Mouse (Mus musculus): ENCODE results near the gene Cdh1. TPM values are rescaled to one million over a fixed set of nuclear protein-coding genes. Genes with fewer than 3 reads are reported as not detected.

Cdh1 gene
- polyA plus RNA-seq, 1 experiment from 2014 or later = 131 TPM

DNA sequence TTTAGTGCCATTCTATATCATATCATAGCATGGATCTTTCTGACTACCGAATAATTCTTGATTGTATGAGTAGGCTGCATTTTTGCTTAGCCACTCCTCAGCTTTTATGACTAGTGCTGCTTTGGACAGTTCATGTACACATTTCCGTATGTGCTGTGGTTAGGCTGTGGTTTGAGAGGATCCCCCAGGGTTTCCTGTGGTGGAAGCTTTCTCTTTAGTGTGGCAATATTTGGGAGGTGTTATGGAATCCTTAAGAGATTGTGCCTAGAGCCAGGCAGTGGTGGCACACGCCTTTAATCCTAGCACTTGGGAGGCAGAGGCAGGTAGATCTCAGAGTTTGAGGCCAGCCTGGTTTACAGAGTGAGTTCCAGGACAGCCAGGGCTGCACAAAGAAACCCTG is 98.2 kb downstream of the Cdh1 start:
- no peaks in the 10 kb centered on the region for H3K27me3 ChIP-seq (ENCODE audit: control insufficient read depth, insufficient read depth, low read length)
- peaks cover 24% of the 10 kb centered on the region for H3K36me3 ChIP-seq (ENCODE audit: control insufficient read depth, insufficient read depth, low read length)
- no peak overlapping the region for H3K4me2 ChIP-seq (replicated peaks; ENCODE audit: low read depth, low read length)
- H3K4me3 ChIP-seq (ENCODE audit: low read depth, low read length) = no peak overlapping the region
- no peaks in the 10 kb centered on the region for H3K9me3 ChIP-seq (ENCODE audit: control insufficient read depth, low read depth, low read length)
- no peak overlapping the region for H3K27ac ChIP-seq (ENCODE audit: low read length)
- no peak overlapping the region for H3K9ac ChIP-seq (replicated peaks; ENCODE audit: low read depth, low read length)
- H3K4me1 ChIP-seq (ENCODE audit: control insufficient read depth, insufficient read depth, low read length) = peaks cover 9% of the 10 kb centered on the region; the same call in 1 of the 2 replicates
- WGBS = 90% methylated on average over 3 of the region's 3 CpGs
- ATAC-seq (ENCODE audit: insufficient number of reproducible peaks, insufficient read depth, low FRiP score, low read depth) = no peak

DNA sequence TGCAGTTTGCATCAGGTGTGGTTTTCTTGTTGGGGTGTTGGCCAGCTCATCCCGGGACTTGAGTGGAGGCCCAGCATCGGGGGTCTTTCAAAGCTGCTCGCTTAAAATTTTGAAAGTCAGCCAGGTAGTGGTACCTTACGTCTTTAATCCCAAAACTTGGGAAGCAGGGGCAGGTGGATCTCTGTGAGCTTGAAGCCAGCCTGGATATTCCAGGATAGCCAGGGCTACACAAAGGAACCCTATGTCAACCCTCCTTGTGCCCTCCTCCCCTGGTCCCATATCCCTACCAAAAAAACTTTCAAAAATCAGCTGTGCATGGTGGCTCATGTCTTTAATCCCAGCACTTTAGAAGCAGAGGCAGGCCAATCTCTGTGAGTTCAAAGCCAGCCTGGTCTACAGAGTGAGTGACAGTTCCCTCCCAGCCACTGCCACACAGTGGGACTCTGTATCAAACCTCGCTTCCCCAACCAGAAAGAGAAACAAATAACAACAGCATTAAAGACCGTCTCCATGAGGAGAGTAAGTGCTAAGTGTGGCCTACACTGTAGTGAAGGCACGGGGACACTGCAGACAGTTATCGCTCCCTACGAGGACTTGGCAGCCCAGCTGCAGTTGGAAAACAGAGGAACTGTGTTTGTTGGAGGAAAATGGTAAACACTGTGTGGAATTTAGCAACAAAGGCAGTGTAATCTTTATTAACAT is 101.2 kb downstream of the Cdh1 start:
- H3K27ac ChIP-seq (ENCODE audit: low read length) = peak overlapping the region; percentile 94
- no peaks in the 10 kb centered on the region for H3K27me3 ChIP-seq (ENCODE audit: control insufficient read depth, insufficient read depth, low read length)
- H3K4me3 ChIP-seq (ENCODE audit: low read depth, low read length) = no peak overlapping the region
- 69% methylated on average over 9 of the region's 9 CpGs for WGBS
- H3K36me3 ChIP-seq (ENCODE audit: control insufficient read depth, insufficient read depth, low read length) = peaks cover 13% of the 10 kb centered on the region
- H3K9me3 ChIP-seq (ENCODE audit: control insufficient read depth, low read depth, low read length) = no peaks in the 10 kb centered on the region
- H3K4me1 ChIP-seq (ENCODE audit: control insufficient read depth, insufficient read depth, low read length) = peaks cover 9% of the 10 kb centered on the region; the same call in 1 of the 2 replicates
- no peak overlapping the region for H3K4me2 ChIP-seq (replicated peaks; ENCODE audit: low read depth, low read length)
- no peak overlapping the region for H3K9ac ChIP-seq (replicated peaks; ENCODE audit: low read depth, low read length)
- no peak for ATAC-seq (ENCODE audit: insufficient number of reproducible peaks, insufficient read depth, low FRiP score, low read depth)

DNA sequence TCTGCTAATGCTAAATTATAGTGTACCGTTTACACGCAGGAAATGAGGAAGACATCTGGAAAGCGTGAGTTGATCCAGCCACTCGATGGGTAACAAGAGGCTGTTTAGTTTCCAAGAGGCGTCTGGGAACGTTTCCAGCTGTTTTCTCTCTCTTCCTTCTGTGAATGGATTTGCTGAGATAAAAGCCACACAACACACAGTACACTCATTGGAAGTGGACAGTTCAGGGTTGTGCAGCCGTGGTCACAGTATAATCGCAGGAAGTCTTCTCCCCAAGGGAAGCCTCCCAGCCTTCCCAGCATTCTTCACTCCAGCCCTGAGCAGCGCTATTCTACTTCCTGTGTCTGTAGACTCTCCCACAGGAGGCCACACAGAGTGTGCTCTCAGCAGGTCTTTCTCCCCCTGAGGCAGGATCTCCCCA is 101.8 kb downstream of the Cdh1 start:
- Histone ChIP-seq H3K4me2 (replicated peaks; ENCODE audit: low read depth, low read length) (no peak overlapping the region), H3K27ac (ENCODE audit: low read length) (peak overlapping the region; percentile 94), H3K4me3 (ENCODE audit: low read depth, low read length) (no peak overlapping the region), H3K4me1 (ENCODE audit: control insufficient read depth, insufficient read depth, low read length) (peaks cover 9% of the 10 kb centered on the region; the same call in 1 of the 2 replicates), H3K27me3 (ENCODE audit: control insufficient read depth, insufficient read depth, low read length) (no peaks in the 10 kb centered on the region), H3K9me3 (ENCODE audit: control insufficient read depth, low read depth, low read length) (no peaks in the 10 kb centered on the region), H3K9ac (replicated peaks; ENCODE audit: low read depth, low read length) (no peak overlapping the region), H3K36me3 (ENCODE audit: control insufficient read depth, insufficient read depth, low read length) (peaks cover 8% of the 10 kb centered on the region)
- peak; percentile 89; the same call in 1 of the 2 replicates for ATAC-seq (ENCODE audit: insufficient number of reproducible peaks, insufficient read depth, low FRiP score, low read depth)
- 28% methylated on average over 9 of the region's 9 CpGs for WGBS

- peaks cover 9% of the 10 kb centered on the region; the same call in 1 of the 2 replicates for H3K4me1 ChIP-seq (ENCODE audit: control insufficient read depth, insufficient read depth, low read length)
- no peaks in the 10 kb centered on the region for H3K36me3 ChIP-seq (ENCODE audit: control insufficient read depth, insufficient read depth, low read length)
- H3K4me3 ChIP-seq (ENCODE audit: low read depth, low read length) = no peak overlapping the region
- H3K27ac ChIP-seq (ENCODE audit: low read length) = peak overlapping the region; percentile 94; the same call in 1 of the 2 replicates
- H3K9ac ChIP-seq (replicated peaks; ENCODE audit: low read depth, low read length) = no peak overlapping the region
- no peak for ATAC-seq (ENCODE audit: insufficient number of reproducible peaks, insufficient read depth, low FRiP score, low read depth)
- H3K4me2 ChIP-seq (replicated peaks; ENCODE audit: low read depth, low read length) = no peak overlapping the region
- no peaks in the 10 kb centered on the region for H3K9me3 ChIP-seq (ENCODE audit: control insufficient read depth, low read depth, low read length)
- no peaks in the 10 kb centered on the region for H3K27me3 ChIP-seq (ENCODE audit: control insufficient read depth, insufficient read depth, low read length)
- WGBS = 71% methylated on average over 6 of the region's 6 CpGs
These were observed 103.0 kb downstream of the Cdh1 start for GRCm38 (mm10) chr8:106706194-106706593.

- Histone ChIP-seq H3K4me2 (replicated peaks; ENCODE audit: low read depth, low read length) (no peak overlapping the region), H3K4me1 (ENCODE audit: control insufficient read depth, insufficient read depth, low read length) (0 out of 2 replicates have a peak, but pooled peaks cover 4% of the 10 kb centered on the region), H3K9me3 (ENCODE audit: control insufficient read depth, low read depth, low read length) (no peaks in the 10 kb centered on the region), H3K4me3 (ENCODE audit: low read depth, low read length) (no peak overlapping the region), H3K9ac (replicated peaks; ENCODE audit: low read depth, low read length) (no peak overlapping the region), H3K36me3 (ENCODE audit: control insufficient read depth, insufficient read depth, low read length) (no peaks in the 10 kb centered on the region; the same call in 1 of the 2 replicates), H3K27me3 (ENCODE audit: control insufficient read depth, insufficient read depth, low read length) (no peaks in the 10 kb centered on the region), H3K27ac (ENCODE audit: low read length) (no peak overlapping the region)
- WGBS = 95% methylated on average over 2 of the region's 2 CpGs
- ATAC-seq (ENCODE audit: insufficient number of reproducible peaks, insufficient read depth, low FRiP score, low read depth) = no peak
These were observed 106.9 kb downstream of the Cdh1 start for GRCm38 (mm10) chr8:106710002-106710401.

GRCm38 (mm10) chr8:106712487-106712886 is 109.3 kb downstream of the Cdh1 start:
- 92% methylated on average over 3 of the region's 3 CpGs for WGBS
- Histone ChIP-seq H3K36me3 (ENCODE audit: control insufficient read depth, insufficient read depth, low read length) (no peaks in the 10 kb centered on the region; the same call in 1 of the 2 replicates), H3K4me3 (ENCODE audit: low read depth, low read length) (no peak overlapping the region), H3K9me3 (ENCODE audit: control insufficient read depth, low read depth, low read length) (no peaks in the 10 kb centered on the region), H3K27me3 (ENCODE audit: control insufficient read depth, insufficient read depth, low read length) (no peaks in the 10 kb centered on the region), H3K9ac (replicated peaks; ENCODE audit: low read depth, low read length) (no peak overlapping the region), H3K27ac (ENCODE audit: low read length) (no peak overlapping the region), H3K4me2 (replicated peaks; ENCODE audit: low read depth, low read length) (no peak overlapping the region), H3K4me1 (ENCODE audit: control insufficient read depth, insufficient read depth, low read length) (no peaks in the 10 kb centered on the region)
- ATAC-seq (ENCODE audit: insufficient number of reproducible peaks, insufficient read depth, low FRiP score, low read depth) = no peak

GRCm38 (mm10) chr8:106714297-106714696 is 111.1 kb downstream of the Cdh1 start:
- Histone ChIP-seq H3K27ac (ENCODE audit: low read length) (no peak overlapping the region), H3K4me2 (replicated peaks; ENCODE audit: low read depth, low read length) (no peak overlapping the region), H3K9me3 (ENCODE audit: control insufficient read depth, low read depth, low read length) (no peaks in the 10 kb centered on the region), H3K27me3 (ENCODE audit: control insufficient read depth, insufficient read depth, low read length) (no peaks in the 10 kb centered on the region), H3K9ac (replicated peaks; ENCODE audit: low read depth, low read length) (no peak overlapping the region), H3K4me1 (ENCODE audit: control insufficient read depth, insufficient read depth, low read length) (no peaks in the 10 kb centered on the region), H3K4me3 (ENCODE audit: low read depth, low read length) (no peak overlapping the region), H3K36me3 (ENCODE audit: control insufficient read depth, insufficient read depth, low read length) (no peaks in the 10 kb centered on the region; the same call in 1 of the 2 replicates)
- ATAC-seq (ENCODE audit: insufficient number of reproducible peaks, insufficient read depth, low FRiP score, low read depth) = no peak
- WGBS = 70% methylated on average over 4 of the region's 4 CpGs

- no peak overlapping the region for H3K27ac ChIP-seq (ENCODE audit: low read length)
- no peaks in the 10 kb centered on the region for H3K27me3 ChIP-seq (ENCODE audit: control insufficient read depth, insufficient read depth, low read length)
- no peaks in the 10 kb centered on the region for H3K9me3 ChIP-seq (ENCODE audit: control insufficient read depth, low read depth, low read length)
- no peaks in the 10 kb centered on the region for H3K4me1 ChIP-seq (ENCODE audit: control insufficient read depth, insufficient read depth, low read length)
- no peak overlapping the region for H3K9ac ChIP-seq (replicated peaks; ENCODE audit: low read depth, low read length)
- WGBS = 19% methylated on average over 17 of the region's 17 CpGs
- H3K4me3 ChIP-seq (ENCODE audit: low read depth, low read length) = no peak overlapping the region
- H3K4me2 ChIP-seq (replicated peaks; ENCODE audit: low read depth, low read length) = 0 out of 2 replicates have a peak overlapping the region, but pooled peaks have one; percentile 13
- ATAC-seq (ENCODE audit: insufficient number of reproducible peaks, insufficient read depth, low FRiP score, low read depth) = peak; percentile 14; the same call in 1 of the 2 replicates
- H3K36me3 ChIP-seq (ENCODE audit: control insufficient read depth, insufficient read depth, low read length) = no peaks in the 10 kb centered on the region; the same call in 1 of the 2 replicates
These were observed 114.9 kb downstream of the Cdh1 start for GRCm38 (mm10) chr8:106718091-106718500.

Data from stomach, embryonic 14.5 days (tissue).